Mouse (Mus musculus): ENCODE measurements around the gene Gbgt1. TPM values are rescaled to one million over a fixed set of nuclear protein-coding genes. Genes with fewer than 3 reads are reported as not detected.

The Gbgt1 gene
- polyA plus RNA-seq, 1 experiment from 2014 or later: 0.32 TPM

- H3K27ac ChIP-seq: no peak overlapping the region
- no peak overlapping the region for H3K4me2 ChIP-seq
- H3K27me3 ChIP-seq: no peaks in the 10 kb centered on the region
- ATAC-seq (ENCODE audit: low FRiP score): no peak
- no peaks in the 10 kb centered on the region for H3K4me1 ChIP-seq
- WGBS: 85% methylated on average over 6 of the region's 6 CpGs
- no peak overlapping the region for H3K4me3 ChIP-seq (replicated peaks)
- H3K36me3 ChIP-seq (replicated peaks): peaks cover 92% of the 10 kb centered on the region
- H3K9ac ChIP-seq: no peak overlapping the region
- no peaks in the 10 kb centered on the region for H3K9me3 ChIP-seq
Measured at GRCm38 (mm10) chr2:28546560-28546959, 49.9 kb downstream of the Gbgt1 start.

- Histone ChIP-seq H3K4me1 (no peaks in the 10 kb centered on the region), H3K4me3 (replicated peaks) (no peak overlapping the region), H3K4me2 (no peak overlapping the region), H3K27ac (no peak overlapping the region; the same call in 1 of the 2 replicates), H3K27me3 (no peaks in the 10 kb centered on the region), H3K9me3 (no peaks in the 10 kb centered on the region), H3K36me3 (replicated peaks) (peaks cover 92% of the 10 kb centered on the region), H3K9ac (no peak overlapping the region)
- peak; percentile 51 for ATAC-seq (ENCODE audit: low FRiP score)
- WGBS: 54% methylated on average over 11 of the region's 11 CpGs
Measured at GRCm38 (mm10) chr2:28547237-28548172, 50.8 kb downstream of the Gbgt1 start.

- Histone ChIP-seq H3K27me3 (no peaks in the 10 kb centered on the region), H3K9me3 (no peaks in the 10 kb centered on the region), H3K27ac (no peak overlapping the region), H3K36me3 (replicated peaks) (peaks cover 91% of the 10 kb centered on the region), H3K9ac (no peak overlapping the region), H3K4me2 (no peak overlapping the region), H3K4me1 (no peaks in the 10 kb centered on the region), H3K4me3 (replicated peaks) (no peak overlapping the region)
- 95% methylated on average over 13 of the region's 13 CpGs for WGBS
- ATAC-seq (ENCODE audit: low FRiP score): no peak
Measured at GRCm38 (mm10) chr2:28549157-28549556, 52.5 kb downstream of the Gbgt1 start.

- Histone ChIP-seq H3K9me3 (no peaks in the 10 kb centered on the region), H3K36me3 (replicated peaks) (peaks cover 61% of the 10 kb centered on the region), H3K9ac (no peak overlapping the region), H3K4me2 (no peak overlapping the region), H3K4me3 (replicated peaks) (no peak overlapping the region), H3K4me1 (no peaks in the 10 kb centered on the region), H3K27me3 (no peaks in the 10 kb centered on the region), H3K27ac (no peak overlapping the region)
- ATAC-seq (ENCODE audit: low FRiP score): no peak
- WGBS: 89% methylated on average over 5 of the region's 5 CpGs
Measured at GRCm38 (mm10) chr2:28552301-28552700, 55.6 kb downstream of the Gbgt1 start.

Other genes starting within 250 kb of the Gbgt1 start
- gene Ppp1r26, start 50.1 kb upstream of the Gbgt1 start, polyA plus RNA-seq (2016; fragmentation: Nextera tagmentation; extraction: Ambion mirVana): 9.2 and 9.6 TPM in 2 replicates
- 1.3 and 2.3 TPM in 2 replicates for gene 1700007K13Rik, start 30.6 kb upstream of the Gbgt1 start, polyA plus RNA-seq (2016; fragmentation: Nextera tagmentation; extraction: Ambion mirVana)
- 58.0 and 58.1 TPM in 2 replicates for gene Mrps2, start 28.8 kb upstream of the Gbgt1 start, polyA plus RNA-seq (2016; fragmentation: Nextera tagmentation; extraction: Ambion mirVana)
- 0.61 and 0.64 TPM in 2 replicates for gene Gm10134, start 9.2 kb downstream of the Gbgt1 start, polyA plus RNA-seq (2016; fragmentation: Nextera tagmentation; extraction: Ambion mirVana)
- 55.2 and 62.6 TPM in 2 replicates for gene Ralgds, start 16.2 kb downstream of the Gbgt1 start, polyA plus RNA-seq (2016; fragmentation: Nextera tagmentation; extraction: Ambion mirVana)
- gene Cel, start 66.5 kb downstream of the Gbgt1 start, polyA plus RNA-seq (2016; fragmentation: Nextera tagmentation; extraction: Ambion mirVana): not detected in 2 replicates
- gene Gtf3c5, start 86.9 kb downstream of the Gbgt1 start, polyA plus RNA-seq (2016; fragmentation: Nextera tagmentation; extraction: Ambion mirVana): 46.9 and 50.9 TPM in 2 replicates
- 0.77 and 2.0 TPM in 2 replicates for gene Gfi1b, start 125.1 kb downstream of the Gbgt1 start, polyA plus RNA-seq (2016; fragmentation: Nextera tagmentation; extraction: Ambion mirVana)
- gene Tsc1, start 144.3 kb downstream of the Gbgt1 start, polyA plus RNA-seq (2016; fragmentation: Nextera tagmentation; extraction: Ambion mirVana): 27.7 and 31.7 TPM in 2 replicates
- gene Spaca9, start 202.8 kb downstream of the Gbgt1 start, polyA plus RNA-seq (2016; fragmentation: Nextera tagmentation; extraction: Ambion mirVana): 1.5 and 1.7 TPM in 2 replicates
- gene Ak8, start 203.3 kb downstream of the Gbgt1 start, polyA plus RNA-seq (2016; fragmentation: Nextera tagmentation; extraction: Ambion mirVana): 0.33 and 0.75 TPM in 2 replicates

All from forebrain, embryonic 12.5 days (tissue).